Mouse (Mus musculus) midbrain, embryonic 16.5 days (tissue): Measurements from ENCODE around the gene Cep41. TPM values are rescaled to one million over a fixed set of nuclear protein-coding genes. Genes with fewer than 3 reads are reported as not detected.

Source experiments
- ATAC-seq: fragments of 200-750 bp; cut with Nextera tagmentation; 2 replicates; pipeline ENCODE4 v1.8.0; 2017; ENCODE audit warnings: moderate TSS enrichment
- H3K27ac ChIP-seq: fragments of 300-500 bp; sonication (generic); 2 replicates; pipeline ENCODE4 v1.5.1; 2014; ENCODE audit warnings: mild to moderate bottlenecking, low read length, mixed read lengths
- H3K27me3 ChIP-seq: fragments of 300-500 bp; sonication (generic); 2 replicates; pipeline ENCODE4 v1.6.1; 2014; ENCODE audit warnings: low read depth, low read length, mixed read lengths; ENCODE audit not compliant: control insufficient read depth, insufficient read depth
- H3K36me3 ChIP-seq: fragments of 300-500 bp; sonication (generic); 2 replicates; pipeline ENCODE4 v1.6.1; 2014; ENCODE audit warnings: mild to moderate bottlenecking, low read length, moderate library complexity, mixed read lengths; ENCODE audit not compliant: control insufficient read depth, insufficient read depth
- H3K4me1 ChIP-seq: fragments of 300-500 bp; sonication (generic); 2 replicates; pipeline ENCODE4 v1.6.1; 2014; ENCODE audit warnings: mild to moderate bottlenecking, low read length, mixed read lengths; ENCODE audit not compliant: control insufficient read depth, insufficient read depth
- H3K4me2 ChIP-seq: fragments of 300-500 bp; sonication (generic); 2 replicates; pipeline ENCODE4 v1.6.1; 2014; ENCODE audit warnings: mild to moderate bottlenecking, low read length, mixed read lengths
- H3K4me3 ChIP-seq: fragments of 300-500 bp; sonication (generic); 2 replicates; pipeline ENCODE4 v1.5.1; 2014; ENCODE audit warnings: low read depth, mild to moderate bottlenecking, low read length, moderate library complexity, mixed read lengths
- H3K9ac ChIP-seq: fragments of 300-500 bp; sonication (generic); 2 replicates; pipeline ENCODE4 v1.6.1; 2014; ENCODE audit warnings: low read depth, low read length, mixed read lengths
- H3K9me3 ChIP-seq: fragments of 300-500 bp; sonication (generic); replicated peaks from 2 replicates; pipeline ENCODE4 v1.6.1; 2014; ENCODE audit warnings: mild to moderate bottlenecking, low read length, mixed read lengths; ENCODE audit not compliant: control insufficient read depth, poor library complexity, severe bottlenecking
- WGBS: fragments of 180-500 bp; shearing (Covaris S2); extraction: QIAGEN DNeasy Blood & Tissue Kit; methylation state at CpG from one replicate; pipeline ENCODE4 v1.1.7; 2014; 5-methylcytosine and 5-hydroxymethylcytosine counted together
- polyA plus RNA-seq: library from polyadenylated mRNA; unstranded; fragments of >200 nt; fragmentation: Nextera tagmentation; extraction: Ambion mirVana; gene quantifications from 2 replicates; pipeline ENCODE4 v1.2.1, GENCODE M21; 2015

Cep41 gene
- polyA plus RNA-seq, 1 experiment from 2014 or later = 13.2 TPM

DNA sequence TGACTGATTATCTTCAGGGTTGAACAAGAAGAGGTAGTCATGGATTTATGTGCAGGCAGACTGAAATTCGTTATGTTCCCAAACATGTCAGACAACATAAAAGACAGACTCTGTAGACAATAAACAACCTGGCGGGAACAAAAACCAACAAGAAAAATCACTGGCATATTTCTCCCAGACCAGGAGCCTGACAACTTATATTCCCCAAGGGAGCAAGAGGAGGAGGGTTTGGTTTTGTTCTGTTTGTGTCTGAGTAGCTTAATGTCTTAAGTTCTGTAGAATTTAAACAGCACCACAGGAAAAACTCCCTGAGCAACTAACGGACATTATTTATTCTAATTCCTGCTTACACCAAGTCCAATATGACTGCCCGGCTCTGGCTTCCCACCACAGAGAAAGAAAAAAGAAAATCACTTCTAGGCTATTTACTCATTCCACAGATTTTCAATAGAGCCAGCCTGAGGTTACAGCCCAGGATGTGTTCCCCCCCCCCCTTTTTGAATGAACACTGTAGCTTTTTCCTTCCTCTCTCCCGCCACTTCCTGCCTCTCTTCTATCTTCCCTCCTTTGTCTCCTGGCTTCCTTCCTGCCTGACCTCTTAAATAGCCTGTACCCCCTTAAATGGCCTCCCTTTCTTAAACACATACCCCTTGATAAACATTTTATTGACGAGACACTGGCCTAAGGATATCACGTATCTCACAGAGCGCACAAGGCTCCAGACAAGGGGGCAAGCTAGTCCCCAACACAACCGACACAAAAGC lies 40.9 kb downstream of the Cep41 start:
- Histone ChIP-seq H3K9ac (no peak overlapping the region), H3K4me3 (no peak overlapping the region), H3K4me2 (no peak overlapping the region), H3K27ac (peak overlapping the region; percentile 87), H3K9me3 (no peaks in the 10 kb centered on the region), H3K36me3 (no peaks in the 10 kb centered on the region), H3K4me1 (peaks cover 41% of the 10 kb centered on the region), H3K27me3 (no peaks in the 10 kb centered on the region)
- WGBS = 55% methylated on average over 9 of the region's 9 CpGs
- no peak for ATAC-seq

DNA sequence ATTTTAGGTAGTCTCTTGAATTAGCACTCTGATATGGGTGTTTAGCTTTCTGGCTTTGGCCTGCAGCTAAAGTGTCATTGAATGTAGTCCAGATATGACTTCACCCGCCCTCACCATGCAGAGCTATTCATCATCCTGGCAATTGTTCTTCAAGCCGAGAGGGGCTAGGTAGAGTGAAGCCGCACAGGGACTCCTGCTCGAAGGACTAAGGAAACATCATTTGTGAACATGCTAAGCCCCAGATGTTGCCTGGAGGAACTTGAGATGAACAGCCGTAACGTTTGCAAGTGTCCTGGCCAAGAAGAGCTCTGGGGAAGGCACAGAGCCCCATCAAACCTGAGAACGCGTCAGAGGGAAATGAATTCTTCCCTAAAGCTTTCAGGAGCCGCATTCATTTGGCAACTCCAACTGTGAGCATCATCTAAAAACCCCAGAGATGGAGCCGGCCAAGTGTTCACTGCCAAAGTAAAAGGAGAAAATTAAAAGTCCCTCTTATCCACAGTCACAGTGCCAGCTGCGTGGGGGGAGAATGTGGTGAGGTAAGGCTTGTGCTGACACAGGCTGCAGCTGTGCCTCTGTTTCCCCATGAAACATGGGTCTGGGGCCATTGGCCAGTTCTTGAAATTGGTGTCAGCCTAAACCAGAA lies 43.8 kb downstream of the Cep41 start:
- Histone ChIP-seq H3K27me3 (no peaks in the 10 kb centered on the region), H3K9ac (no peak overlapping the region), H3K4me1 (peaks cover 25% of the 10 kb centered on the region), H3K4me3 (no peak overlapping the region), H3K27ac (no peak overlapping the region), H3K9me3 (no peaks in the 10 kb centered on the region), H3K4me2 (no peak overlapping the region), H3K36me3 (no peaks in the 10 kb centered on the region)
- ATAC-seq = no peak
- 56% methylated on average over 11 of the region's 11 CpGs for WGBS

DNA sequence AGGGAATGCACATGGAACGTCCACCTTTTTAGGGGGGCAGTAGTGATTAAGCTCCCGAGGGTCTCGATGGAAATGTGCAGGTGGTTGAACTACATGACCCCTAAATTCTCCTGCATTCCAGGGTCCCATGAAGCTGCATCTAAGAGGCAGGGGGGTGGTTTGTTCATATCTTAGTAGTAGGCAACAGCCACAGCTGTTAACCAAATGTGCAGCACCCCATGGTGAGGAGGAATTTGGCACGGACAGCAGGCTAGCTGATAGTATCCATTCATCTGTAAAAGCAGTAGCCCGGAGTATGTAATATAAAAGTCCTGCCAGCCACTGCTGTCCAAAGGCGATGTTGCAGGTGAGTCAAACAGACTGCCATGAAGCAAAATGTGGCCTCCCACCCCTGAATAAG lies 48.2 kb downstream of the Cep41 start:
- no peak for ATAC-seq
- H3K27ac ChIP-seq = no peak overlapping the region
- H3K36me3 ChIP-seq = no peaks in the 10 kb centered on the region
- no peak overlapping the region for H3K4me3 ChIP-seq
- no peak overlapping the region for H3K9ac ChIP-seq
- H3K4me2 ChIP-seq = no peak overlapping the region
- no peaks in the 10 kb centered on the region for H3K4me1 ChIP-seq
- no peaks in the 10 kb centered on the region for H3K9me3 ChIP-seq
- WGBS = 79% methylated on average over 6 of the region's 6 CpGs
- no peaks in the 10 kb centered on the region for H3K27me3 ChIP-seq

DNA sequence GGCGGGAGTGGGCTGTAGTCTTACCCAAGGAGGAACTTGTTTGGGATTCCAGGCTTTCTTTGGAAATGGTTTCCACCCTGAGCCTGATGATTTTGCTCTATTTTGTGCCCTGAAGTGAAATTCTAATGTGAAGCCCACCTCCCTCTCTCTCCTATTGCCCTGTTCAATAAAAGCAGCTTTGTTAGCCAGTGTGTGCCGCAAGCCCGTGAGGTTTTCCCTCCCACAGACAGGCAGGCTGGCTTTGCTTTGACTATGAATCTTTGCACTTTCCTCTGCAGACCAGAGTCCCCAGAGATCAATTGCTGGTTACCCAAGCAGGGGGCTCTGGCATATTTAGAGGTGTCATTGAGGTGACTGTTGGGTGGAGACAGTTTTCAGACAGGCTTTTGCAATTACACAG lies 49.1 kb downstream of the Cep41 start:
- no peak overlapping the region for H3K27ac ChIP-seq
- no peaks in the 10 kb centered on the region for H3K36me3 ChIP-seq
- H3K4me2 ChIP-seq = no peak overlapping the region
- no peak for ATAC-seq
- no peak overlapping the region for H3K4me3 ChIP-seq
- WGBS = 59% methylated on average over 3 of the region's 3 CpGs
- no peaks in the 10 kb centered on the region for H3K27me3 ChIP-seq
- no peaks in the 10 kb centered on the region for H3K9me3 ChIP-seq
- no peak overlapping the region for H3K9ac ChIP-seq
- no peaks in the 10 kb centered on the region for H3K4me1 ChIP-seq

DNA sequence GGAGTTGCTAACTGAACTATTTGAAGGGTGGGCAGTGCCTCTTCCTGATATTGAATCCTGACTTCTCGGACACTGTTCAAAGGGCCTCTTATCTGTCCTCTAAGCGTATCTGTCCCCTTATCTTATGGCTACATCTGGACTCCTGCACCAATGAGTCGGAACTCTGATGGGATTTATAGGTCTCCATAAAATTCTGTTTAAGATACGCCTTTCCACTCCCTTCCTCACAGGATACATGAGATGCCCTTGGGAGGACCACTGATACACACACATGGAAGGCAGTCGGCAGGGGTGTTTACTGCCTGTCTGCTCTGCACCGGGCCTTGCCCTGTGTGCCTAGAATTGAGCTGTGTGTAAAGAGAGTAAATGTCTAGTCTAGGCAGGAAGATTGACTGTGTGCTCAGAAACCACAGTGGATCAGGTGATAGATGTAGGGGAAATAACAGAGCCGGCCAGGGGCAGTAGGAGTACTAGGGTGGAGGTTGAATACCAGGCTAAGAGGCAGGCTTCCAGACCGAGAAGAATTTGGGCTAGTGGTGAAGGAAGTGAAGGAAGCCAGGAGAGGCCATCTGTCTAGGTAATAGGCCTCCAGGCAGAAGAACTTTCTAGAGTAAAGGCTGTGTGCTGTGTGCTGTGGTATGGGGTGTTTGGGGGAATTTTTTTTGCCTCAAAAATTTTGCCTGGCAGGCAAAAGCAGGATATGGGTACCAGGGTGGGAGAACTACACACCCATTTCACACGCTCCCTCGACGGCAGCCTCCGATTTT lies 49.7 kb downstream of the Cep41 start:
- Histone ChIP-seq H3K4me3 (no peak overlapping the region), H3K9ac (no peak overlapping the region), H3K9me3 (no peaks in the 10 kb centered on the region), H3K4me2 (no peak overlapping the region), H3K36me3 (no peaks in the 10 kb centered on the region), H3K27ac (no peak overlapping the region), H3K4me1 (no peaks in the 10 kb centered on the region), H3K27me3 (no peaks in the 10 kb centered on the region)
- 88% methylated on average over 12 of the region's 12 CpGs for WGBS
- no peak for ATAC-seq

DNA sequence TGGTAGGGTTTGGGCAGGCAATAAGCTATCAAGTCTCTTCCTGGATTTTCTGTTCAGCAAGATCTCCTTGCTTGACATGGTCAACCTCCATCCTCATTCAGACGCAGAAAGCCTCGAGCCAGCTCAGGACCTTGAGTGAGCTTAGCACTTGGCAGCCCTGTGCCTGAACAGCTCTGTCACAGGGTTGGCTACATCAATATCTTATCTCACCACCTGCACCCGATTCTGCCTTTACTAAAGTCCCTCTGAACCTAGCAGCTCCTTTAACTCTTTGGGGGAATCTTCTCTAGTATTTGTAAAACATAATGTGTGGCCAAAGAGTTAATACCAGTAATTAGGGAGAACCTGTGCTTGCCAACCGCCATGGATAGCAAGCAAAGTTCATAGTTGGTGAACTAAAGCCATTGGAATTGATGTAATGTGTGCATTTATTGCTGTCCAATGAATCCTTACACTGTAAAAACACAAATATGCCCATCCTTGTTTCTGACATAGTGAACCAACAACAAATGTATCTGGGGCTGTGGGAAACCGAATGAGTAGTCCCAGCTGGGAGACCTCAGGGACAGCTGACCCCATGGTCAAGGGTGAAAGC lies 54.8 kb downstream of the Cep41 start, which contains the start of gene Cpa1:
Cpa1 (plus strand) TSS at position 545 of the 595 bp plus-strand sequence.
- no peak for ATAC-seq
- Histone ChIP-seq H3K9ac (no peak within 1 kb of the TSS), H3K4me3 (no peak within 1 kb of the TSS), H3K36me3 (no peaks in the 10 kb centered on the region), H3K27ac (no peak within 1 kb of the TSS), H3K27me3 (no peaks in the 10 kb centered on the region), H3K4me2 (no peak within 1 kb of the TSS), H3K4me1 (no peaks in the 10 kb centered on the region), H3K9me3 (no peaks in the 10 kb centered on the region)
- 86% methylated on average over 5 of the region's 5 CpGs for WGBS

DNA sequence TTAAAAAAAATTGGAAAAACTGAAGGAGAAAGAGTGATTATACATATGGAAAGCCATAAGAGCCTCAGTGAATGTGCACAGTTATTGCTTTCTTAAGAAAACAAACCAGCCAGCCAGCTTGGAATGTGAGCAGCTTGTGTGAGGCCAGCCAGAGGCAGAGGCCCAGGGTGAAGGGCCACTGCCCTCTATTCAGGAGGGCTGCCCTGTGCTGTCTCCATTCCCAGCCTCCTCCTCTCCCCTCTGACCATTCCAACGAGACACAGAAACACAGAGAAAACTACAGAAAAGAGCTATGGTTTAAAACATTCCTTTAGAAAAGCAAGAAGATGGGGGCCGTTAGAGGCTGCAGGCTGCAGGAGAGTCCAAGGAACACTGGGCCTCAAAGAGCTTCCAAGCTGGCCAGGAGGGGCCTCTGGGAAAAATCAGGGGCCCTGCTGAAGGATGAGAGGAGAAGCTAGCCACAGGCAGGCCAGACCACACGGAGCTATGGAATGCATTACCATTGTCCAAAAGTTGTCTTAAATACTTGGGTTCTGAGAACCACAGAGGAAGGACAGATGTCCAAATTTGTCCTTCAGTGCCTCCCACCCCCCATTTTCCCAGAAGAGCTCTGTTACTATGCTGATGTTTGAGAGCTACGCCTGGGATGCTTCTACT lies 57.2 kb downstream of the Cep41 start:
- Histone ChIP-seq H3K36me3 (no peaks in the 10 kb centered on the region), H3K4me2 (no peak overlapping the region), H3K27me3 (no peaks in the 10 kb centered on the region), H3K4me3 (no peak overlapping the region), H3K4me1 (no peaks in the 10 kb centered on the region), H3K9me3 (no peaks in the 10 kb centered on the region), H3K9ac (no peak overlapping the region), H3K27ac (no peak overlapping the region)
- 28% methylated on average over 4 of the region's 4 CpGs for WGBS
- no peak for ATAC-seq

DNA sequence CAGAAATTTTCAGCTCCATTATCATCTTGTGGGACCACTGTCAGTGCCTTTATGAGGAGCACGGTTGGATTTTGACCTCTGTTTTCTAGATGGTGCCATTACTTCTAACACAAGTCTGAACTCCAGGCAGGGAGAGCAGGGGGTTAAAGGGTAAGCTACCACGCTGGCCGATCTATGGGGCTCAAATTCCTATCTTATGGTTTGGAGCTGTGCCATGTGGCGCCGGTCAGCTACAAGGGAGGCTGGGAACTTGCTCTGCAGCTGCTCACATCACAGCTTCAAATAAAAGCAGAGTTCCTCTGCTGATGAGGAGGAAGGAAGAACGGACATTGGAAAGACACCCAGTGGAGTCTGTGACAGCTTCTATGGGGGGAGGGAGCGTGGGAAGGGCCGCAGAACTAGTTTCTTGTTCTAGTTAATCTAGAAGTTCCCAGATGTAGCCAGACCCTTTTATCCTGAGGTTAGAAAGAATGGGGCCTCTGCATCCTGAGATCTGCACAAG lies 58.1 kb downstream of the Cep41 start:
- Histone ChIP-seq H3K27me3 (no peaks in the 10 kb centered on the region), H3K9me3 (no peaks in the 10 kb centered on the region), H3K4me1 (no peaks in the 10 kb centered on the region), H3K4me3 (no peak overlapping the region), H3K36me3 (no peaks in the 10 kb centered on the region), H3K27ac (no peak overlapping the region), H3K9ac (no peak overlapping the region), H3K4me2 (no peak overlapping the region)
- no peak for ATAC-seq
- WGBS = 54% methylated on average over 8 of the region's 8 CpGs
